Mouse (Mus musculus) CH12F3 (cell line): Measurements from ENCODE around the gene 1700067K01Rik.
"Not testable (repeated sequence)": the region's sequence is repeated elsewhere in the genome, so short reads cannot be mapped to it uniquely, and the experiment has no call there.

Experiments used
- in situ Hi-C: fragments of 300-500 bp; cut with MboI; formaldehyde crosslinking; loops from 2 replicates; pipeline ENCODE4 v1.14.3; 2020; ENCODE audit warnings: low sequenced_read_pairs

The 1700067K01Rik gene

GRCm38 (mm10) chr8:83981533-83981932 lies 19.8 kb upstream of the 1700067K01Rik start:
- in situ Hi-C loops, result no loop called here

GRCm38 (mm10) chr8:83982449-83982848 lies 18.9 kb upstream of the 1700067K01Rik start:
- in situ Hi-C loops, result no loop called here

- in situ Hi-C loops, result not testable (repeated sequence)
These were observed 18.1 kb upstream of the 1700067K01Rik start for GRCm38 (mm10) chr8:83983222-83983621.

- in situ Hi-C loops, result no loop called here
These were observed 12.1 kb upstream of the 1700067K01Rik start for GRCm38 (mm10) chr8:83989243-83989642.

- in situ Hi-C loops, result no loop called here
These were observed 11.1 kb upstream of the 1700067K01Rik start for GRCm38 (mm10) chr8:83990170-83990569.

GRCm38 (mm10) chr8:83992488-83992887 lies 8.8 kb upstream of the 1700067K01Rik start:
- in situ Hi-C loops, result no loop called here

GRCm38 (mm10) chr8:83994030-83994429 lies 7.3 kb upstream of the 1700067K01Rik start:
- in situ Hi-C loops, result no loop called here

- in situ Hi-C loops, result no loop called here
These were observed 5.3 kb upstream of the 1700067K01Rik start for GRCm38 (mm10) chr8:83995973-83996372.

GRCm38 (mm10) chr8:83996567-83997505 lies 4.5 kb upstream of the 1700067K01Rik start:
- in situ Hi-C loops, result no loop called here

- in situ Hi-C loops, result no loop called here
These were observed 3.7 kb upstream of the 1700067K01Rik start, which contains the start of gene Samd1 for GRCm38 (mm10) chr8:83997511-83998141. Gene Samd1 (plus strand): TSS chr8:83997672.

GRCm38 (mm10) chr8:83998231-83999056 lies 2.9 kb upstream of the 1700067K01Rik start:
- in situ Hi-C loops, result no loop called here

GRCm38 (mm10) chr8:83999057-83999705 lies 2.1 kb upstream of the 1700067K01Rik start:
- in situ Hi-C loops, result no loop called here

- in situ Hi-C loops, result no loop called here
These were observed 1.5 kb upstream of the 1700067K01Rik start for GRCm38 (mm10) chr8:83999825-84000224.

- in situ Hi-C loops, result no loop called here
These were observed 1.8 kb downstream of the 1700067K01Rik start for GRCm38 (mm10) chr8:84002957-84003611.

GRCm38 (mm10) chr8:84003612-84004246 lies 2.4 kb downstream of the 1700067K01Rik start:
- in situ Hi-C loops, result no loop called here

GRCm38 (mm10) chr8:84004533-84005201 lies 3.4 kb downstream of the 1700067K01Rik start:
- in situ Hi-C loops, result no loop called here

GRCm38 (mm10) chr8:84005502-84005901 lies 4.2 kb downstream of the 1700067K01Rik start:
- in situ Hi-C loops, result not testable (repeated sequence)

GRCm38 (mm10) chr8:84008362-84008761 lies 7.1 kb downstream of the 1700067K01Rik start:
- in situ Hi-C loops, result no loop called here

- in situ Hi-C loops, result no loop called here
These were observed 8.6 kb downstream of the 1700067K01Rik start for GRCm38 (mm10) chr8:84009876-84010275.
